Mouse (Mus musculus): ENCODE data around the gene Atg101. TPM values are rescaled to one million over a fixed set of nuclear protein-coding genes. Genes with fewer than 3 reads are reported as not detected.

Gene Atg101
- polyA plus RNA-seq, 1 experiment from 2014 or later, result 84.3 TPM

DNA sequence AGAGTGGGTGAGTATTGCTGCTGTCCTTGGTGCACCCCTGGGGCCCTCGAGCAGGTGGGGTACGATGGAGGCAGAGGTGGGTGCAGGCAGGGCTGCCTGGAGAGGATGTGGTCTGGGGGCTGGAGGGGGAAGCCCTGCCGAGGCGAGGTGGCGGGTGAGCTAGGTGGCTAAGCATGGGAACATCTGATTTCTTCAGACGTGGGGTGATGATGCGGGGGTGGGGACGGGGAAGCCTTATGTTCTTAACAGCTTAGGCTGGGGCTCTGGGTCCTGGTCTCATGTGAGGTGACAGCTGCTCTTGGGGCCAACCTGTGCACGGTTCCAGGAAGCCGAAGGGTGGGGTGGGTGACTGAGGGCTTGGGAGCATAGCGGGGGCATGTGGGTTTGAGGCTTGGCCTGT is 25.7 kb upstream of the Atg101 start:
- Histone ChIP-seq H3K4me2 (no peak overlapping the region), H3K9ac (no peak overlapping the region), H3K9me3 (no peaks in the 10 kb centered on the region), H3K4me1 (peaks cover 9% of the 10 kb centered on the region; the same call in 1 of the 2 replicates), H3K4me3 (no peak overlapping the region), H3K36me3 (replicated peaks) (no peaks in the 10 kb centered on the region), H3K27ac (no peak overlapping the region), H3K27me3 (replicated peaks) (no peaks in the 10 kb centered on the region)
- 88% methylated on average over 11 of the region's 11 CpGs for WGBS
- ATAC-seq (replicated peaks), result no peak

DNA sequence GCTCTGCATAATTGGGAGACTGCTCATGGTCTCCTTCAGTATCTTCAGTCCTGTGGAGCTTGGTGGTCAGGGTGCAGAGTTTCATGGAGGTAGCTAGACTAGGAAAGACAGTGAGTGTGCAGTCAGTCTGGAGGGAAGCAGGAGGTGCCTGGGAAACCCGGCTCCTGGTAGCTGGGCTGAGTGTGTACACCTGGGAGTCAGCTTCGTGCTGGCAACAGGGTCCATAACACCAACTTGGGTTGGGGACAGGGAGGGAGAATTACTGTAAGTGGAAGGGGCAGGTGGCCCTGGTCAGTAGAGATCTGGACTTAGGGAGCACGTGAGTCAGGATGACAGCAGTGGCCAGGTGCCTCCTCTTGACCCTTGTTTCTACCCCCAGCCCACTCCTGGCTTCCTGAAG is 24.1 kb upstream of the Atg101 start:
- ATAC-seq (replicated peaks), result no peak
- H3K4me2 ChIP-seq, result no peak overlapping the region
- no peaks in the 10 kb centered on the region for H3K9me3 ChIP-seq
- no peak overlapping the region for H3K27ac ChIP-seq
- no peak overlapping the region for H3K4me3 ChIP-seq
- 85% methylated on average over 3 of the region's 3 CpGs for WGBS
- no peaks in the 10 kb centered on the region for H3K27me3 ChIP-seq (replicated peaks)
- H3K4me1 ChIP-seq, result peaks cover 1% of the 10 kb centered on the region; the same call in 1 of the 2 replicates
- no peak overlapping the region for H3K9ac ChIP-seq
- H3K36me3 ChIP-seq (replicated peaks), result no peaks in the 10 kb centered on the region

DNA sequence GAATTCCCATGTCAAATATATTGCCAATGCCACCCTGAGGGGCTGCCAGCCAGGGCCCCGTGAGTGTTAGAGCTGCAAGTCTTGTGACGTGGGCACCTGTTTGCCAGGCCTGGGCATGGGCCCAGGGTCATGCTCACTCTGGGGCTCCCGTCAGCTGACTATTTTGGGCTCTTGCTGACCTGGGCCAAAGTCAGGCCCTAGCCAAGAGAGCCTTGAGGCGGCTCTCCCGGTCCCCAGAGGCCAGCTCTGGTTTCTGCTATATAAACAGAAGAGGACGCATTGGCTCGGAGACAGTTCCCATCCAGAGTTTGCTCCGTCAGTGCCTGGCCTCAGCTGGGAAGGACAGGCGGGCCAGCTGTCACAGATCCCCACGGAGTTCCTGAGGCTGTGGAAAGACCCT is 23.7 kb upstream of the Atg101 start:
- Histone ChIP-seq H3K4me3 (no peak overlapping the region), H3K36me3 (replicated peaks) (no peaks in the 10 kb centered on the region), H3K27me3 (replicated peaks) (peaks cover 2% of the 10 kb centered on the region), H3K4me2 (no peak overlapping the region), H3K9ac (no peak overlapping the region), H3K9me3 (no peaks in the 10 kb centered on the region), H3K27ac (no peak overlapping the region), H3K4me1 (no peaks in the 10 kb centered on the region)
- no peak for ATAC-seq (replicated peaks)
- 52% methylated on average over 10 of the region's 10 CpGs for WGBS

DNA sequence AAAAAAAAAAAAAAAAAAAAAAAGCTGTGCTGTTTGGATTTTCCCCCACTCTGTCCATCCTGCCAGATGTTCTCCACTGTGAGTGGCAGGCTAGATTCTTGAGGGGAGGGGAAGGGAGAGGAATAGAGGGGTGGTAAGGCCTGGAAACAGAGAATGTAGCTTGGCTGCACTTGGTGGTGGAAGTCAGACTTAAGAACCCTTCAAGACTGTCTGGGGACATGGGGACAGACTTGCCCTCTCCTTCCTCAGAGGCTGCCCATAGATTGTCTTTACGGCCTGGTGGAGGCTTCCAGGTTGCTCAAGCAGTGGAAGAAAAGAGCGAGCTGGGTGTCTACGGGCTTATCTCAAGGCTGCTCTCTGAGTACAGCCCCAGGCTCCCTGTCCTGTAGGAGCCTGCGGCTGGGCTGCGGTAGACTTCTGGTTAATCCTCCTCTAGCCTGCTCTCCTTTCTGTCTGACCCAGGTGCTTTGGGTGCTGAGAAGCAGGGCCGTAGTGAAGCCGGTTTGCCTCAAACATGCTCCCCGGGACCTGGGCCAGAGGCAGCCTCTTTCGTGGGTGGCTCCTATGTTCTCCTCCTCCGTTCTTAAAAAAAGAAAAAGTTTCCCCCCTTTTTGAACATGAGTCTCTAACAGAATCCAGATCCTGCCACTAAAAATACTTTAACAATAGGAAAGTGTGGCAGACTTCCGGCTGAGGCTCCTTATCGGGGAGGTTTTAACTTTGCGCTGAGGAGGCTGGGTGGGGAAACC is 23.0 kb upstream of the Atg101 start:
- Histone ChIP-seq H3K4me1 (peaks cover 6% of the 10 kb centered on the region), H3K9me3 (no peaks in the 10 kb centered on the region), H3K36me3 (replicated peaks) (no peaks in the 10 kb centered on the region), H3K27ac (no peak overlapping the region), H3K9ac (no peak overlapping the region), H3K27me3 (replicated peaks) (peaks cover 9% of the 10 kb centered on the region), H3K4me3 (no peak overlapping the region), H3K4me2 (no peak overlapping the region)
- WGBS, result 67% methylated on average over 13 of the region's 13 CpGs
- ATAC-seq (replicated peaks), result no peak

DNA sequence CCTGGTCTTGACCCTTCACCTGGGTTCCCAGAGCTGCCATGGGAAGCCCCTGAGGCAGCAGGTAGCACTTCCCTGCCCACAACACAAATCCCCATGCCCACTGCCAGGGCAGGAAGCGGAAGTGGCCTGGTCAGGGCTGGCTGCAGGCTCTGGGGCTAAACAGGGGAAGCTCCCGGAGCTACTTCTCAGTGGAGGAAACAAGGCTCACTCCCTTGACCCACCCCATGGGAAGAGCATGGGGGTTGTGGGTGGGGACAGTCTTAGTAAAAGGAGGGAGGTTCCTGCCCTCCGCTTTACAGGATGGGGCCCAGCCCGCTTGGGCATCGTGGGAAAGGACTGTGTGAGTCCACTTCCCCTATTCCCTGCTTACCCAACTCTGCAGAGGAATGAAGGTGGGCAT is 21.6 kb upstream of the Atg101 start:
- Histone ChIP-seq H3K36me3 (replicated peaks) (no peaks in the 10 kb centered on the region), H3K4me3 (no peak overlapping the region), H3K27ac (no peak overlapping the region), H3K4me1 (peaks cover 15% of the 10 kb centered on the region), H3K9ac (no peak overlapping the region), H3K4me2 (no peak overlapping the region), H3K27me3 (replicated peaks) (peaks cover 22% of the 10 kb centered on the region), H3K9me3 (no peaks in the 10 kb centered on the region)
- no peak for ATAC-seq (replicated peaks)
- 81% methylated on average over 5 of the region's 5 CpGs for WGBS

DNA sequence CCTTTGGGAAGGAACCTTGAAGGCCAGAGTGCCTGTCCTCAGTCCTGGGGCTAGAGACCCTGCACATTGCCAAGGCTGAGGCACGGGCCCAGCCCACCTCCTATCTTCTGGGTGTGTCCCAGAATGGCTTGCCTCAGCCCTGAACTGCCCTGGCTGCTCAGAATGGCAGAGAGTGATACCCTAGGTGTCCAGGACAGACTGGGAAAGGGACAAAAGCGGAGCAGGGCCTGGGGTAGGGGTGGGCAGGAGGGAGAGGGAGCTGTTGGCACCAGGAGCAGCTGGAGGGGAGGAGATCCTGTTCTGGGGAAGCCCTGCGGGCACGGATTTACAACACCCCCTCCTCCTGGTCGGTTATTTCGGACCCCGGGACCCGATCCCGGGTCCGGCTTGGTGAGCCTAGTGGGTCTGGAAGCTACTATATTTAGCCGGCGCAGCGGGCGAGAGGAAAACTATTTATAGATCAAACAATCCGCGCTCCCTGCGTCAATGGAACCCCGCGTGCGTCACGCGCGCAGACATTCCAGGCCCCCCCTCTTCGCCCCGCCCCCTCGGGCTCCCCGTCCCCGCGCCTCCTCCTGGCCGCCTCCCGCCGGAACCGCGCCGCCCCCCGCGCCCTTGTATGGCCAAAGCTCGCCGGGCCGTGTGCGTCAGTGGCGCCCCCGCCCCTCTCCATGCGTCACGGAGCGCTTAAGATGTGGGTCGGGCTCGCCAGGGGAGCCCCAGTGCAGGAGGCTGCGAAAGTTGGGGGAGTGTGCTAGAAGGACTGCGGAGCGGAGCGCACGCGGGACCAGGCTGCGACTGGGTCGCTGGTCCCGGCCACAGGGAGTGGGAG is 17.7 kb upstream of the Atg101 start:
- H3K27ac ChIP-seq, result no peak overlapping the region
- no peaks in the 10 kb centered on the region for H3K36me3 ChIP-seq (replicated peaks)
- peaks cover 29% of the 10 kb centered on the region for H3K27me3 ChIP-seq (replicated peaks)
- H3K9me3 ChIP-seq, result no peaks in the 10 kb centered on the region
- peak overlapping the region; percentile 90 for H3K4me2 ChIP-seq
- WGBS, result 1% methylated on average over 46 of the region's 57 CpGs
- peak overlapping the region; percentile 41 for H3K9ac ChIP-seq
- peak overlapping the region; percentile 47 for H3K4me3 ChIP-seq
- ATAC-seq (replicated peaks), result peak; percentile 82
- H3K4me1 ChIP-seq, result peaks cover 15% of the 10 kb centered on the region

DNA sequence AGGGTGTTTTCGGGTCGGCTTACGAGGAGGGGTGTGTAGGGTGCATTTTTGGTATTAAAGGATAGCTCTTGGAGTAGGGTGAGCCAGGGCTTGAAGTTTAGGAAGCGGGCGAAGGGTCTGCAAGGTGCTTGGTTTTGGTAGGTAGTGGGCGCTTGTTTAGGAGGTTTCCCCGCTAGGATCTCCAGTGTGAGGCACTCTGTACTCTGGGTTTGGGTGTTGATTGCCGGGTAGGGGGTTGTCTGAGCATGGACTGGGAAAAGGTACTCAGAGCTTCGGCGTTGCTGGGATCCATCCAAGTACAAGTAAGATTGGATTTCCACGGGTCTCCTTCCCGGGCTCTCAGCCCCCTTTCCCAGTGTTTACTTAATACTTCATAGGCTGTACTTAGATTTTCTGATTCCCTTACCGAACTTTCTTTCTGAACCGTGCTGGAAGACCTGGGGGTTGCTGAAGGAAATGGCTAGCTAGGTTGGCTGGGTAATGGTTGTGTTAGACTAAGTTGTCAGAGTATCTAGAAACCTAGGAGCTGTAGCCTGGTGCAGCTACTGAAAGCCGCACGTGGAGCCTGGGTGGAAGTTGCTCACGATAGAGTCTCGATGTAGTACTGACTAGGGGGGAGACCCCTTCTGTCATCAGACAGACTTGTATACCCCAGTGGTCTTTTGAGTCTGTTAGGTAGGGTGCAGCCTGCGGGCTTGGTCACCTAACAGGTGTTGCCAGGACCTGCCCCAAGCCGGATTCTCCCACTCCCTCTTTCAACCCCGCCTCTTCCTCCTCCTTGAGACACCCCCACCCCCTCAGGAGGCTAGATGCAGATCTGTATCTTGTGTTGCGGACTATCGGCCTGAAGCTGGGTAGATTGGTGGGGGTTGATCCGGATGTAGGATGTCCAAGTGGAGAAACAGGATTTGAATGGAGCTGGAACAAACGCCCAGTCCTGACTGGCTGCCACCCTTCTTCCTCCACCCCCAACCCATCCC is 16.7 kb upstream of the Atg101 start:
- 6% methylated on average over 25 of the region's 25 CpGs for WGBS
- peaks cover 15% of the 10 kb centered on the region for H3K4me1 ChIP-seq
- no peak; the same call in 1 of the 2 replicates for ATAC-seq (replicated peaks)
- no peaks in the 10 kb centered on the region for H3K36me3 ChIP-seq (replicated peaks)
- peak overlapping the region; percentile 19; the same call in 1 of the 2 replicates for H3K9ac ChIP-seq
- H3K4me2 ChIP-seq, result peak overlapping the region; percentile 90
- no peak overlapping the region for H3K27ac ChIP-seq
- no peaks in the 10 kb centered on the region for H3K9me3 ChIP-seq
- peak overlapping the region; percentile 47 for H3K4me3 ChIP-seq
- peaks cover 29% of the 10 kb centered on the region for H3K27me3 ChIP-seq (replicated peaks)

DNA sequence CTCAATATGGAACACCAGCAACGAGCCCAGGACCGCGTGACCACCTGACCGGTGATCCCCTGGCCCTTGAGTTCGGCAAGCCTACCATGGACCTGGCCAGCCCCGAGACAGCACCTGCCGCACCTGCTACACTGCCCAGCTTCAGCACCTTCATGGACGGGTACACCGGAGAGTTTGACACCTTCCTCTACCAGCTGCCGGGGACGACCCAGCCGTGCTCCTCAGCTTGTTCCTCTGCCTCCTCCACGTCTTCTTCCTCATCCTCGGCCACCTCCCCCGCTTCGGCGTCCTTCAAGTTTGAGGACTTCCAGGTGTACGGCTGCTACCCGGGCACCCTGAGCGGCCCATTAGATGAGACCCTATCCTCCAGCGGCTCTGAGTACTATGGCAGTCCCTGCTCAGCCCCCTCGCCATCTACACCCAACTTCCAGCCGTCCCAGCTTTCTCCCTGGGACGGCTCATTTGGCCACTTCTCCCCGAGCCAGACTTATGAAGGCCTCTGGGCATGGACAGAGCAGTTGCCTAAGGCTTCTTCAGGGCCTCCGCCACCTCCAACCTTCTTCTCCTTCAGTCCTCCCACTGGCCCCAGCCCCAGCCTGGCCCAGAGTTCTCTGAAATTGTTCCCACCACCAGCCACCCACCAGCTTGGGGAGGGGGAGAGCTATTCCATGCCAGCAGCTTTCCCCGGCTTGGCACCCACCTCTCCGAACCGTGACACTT is 13.8 kb upstream of the Atg101 start:
- peaks cover 15% of the 10 kb centered on the region for H3K4me1 ChIP-seq
- no peak overlapping the region for H3K9ac ChIP-seq
- peaks cover 29% of the 10 kb centered on the region for H3K27me3 ChIP-seq (replicated peaks)
- H3K9me3 ChIP-seq, result no peaks in the 10 kb centered on the region
- H3K27ac ChIP-seq, result no peak overlapping the region
- ATAC-seq (replicated peaks), result no peak
- H3K4me3 ChIP-seq, result no peak overlapping the region
- 91% methylated on average over 29 of the region's 29 CpGs for WGBS
- no peak overlapping the region for H3K4me2 ChIP-seq
- H3K36me3 ChIP-seq (replicated peaks), result peaks cover 6% of the 10 kb centered on the region; the same call in 1 of the 2 replicates

DNA sequence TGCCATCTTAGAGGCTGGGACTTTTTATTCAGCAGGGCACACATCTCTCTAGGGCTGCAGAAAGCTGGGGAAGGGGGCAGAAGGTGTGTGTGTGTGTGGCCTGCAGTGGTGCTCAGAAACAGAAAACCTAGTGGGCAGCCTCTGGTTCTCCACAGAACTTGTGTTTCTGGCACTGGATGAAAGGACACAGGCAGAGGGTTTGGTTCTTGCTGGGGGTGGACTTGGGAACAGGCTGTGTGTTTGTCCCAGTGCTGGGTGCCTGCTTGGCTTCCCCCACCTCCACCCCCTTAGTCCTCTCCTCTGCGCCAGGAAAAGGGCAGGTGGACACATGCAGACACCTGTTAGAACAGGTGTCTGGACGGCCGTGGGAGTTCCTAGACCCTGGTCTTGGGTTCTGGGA is 13.0 kb upstream of the Atg101 start:
- Histone ChIP-seq H3K27me3 (replicated peaks) (peaks cover 20% of the 10 kb centered on the region), H3K36me3 (replicated peaks) (peaks cover 6% of the 10 kb centered on the region; the same call in 1 of the 2 replicates), H3K9me3 (no peaks in the 10 kb centered on the region), H3K9ac (no peak overlapping the region), H3K27ac (no peak overlapping the region), H3K4me3 (no peak overlapping the region), H3K4me2 (no peak overlapping the region), H3K4me1 (peaks cover 9% of the 10 kb centered on the region)
- 84% methylated on average over 3 of the region's 3 CpGs for WGBS
- no peak for ATAC-seq (replicated peaks)

DNA sequence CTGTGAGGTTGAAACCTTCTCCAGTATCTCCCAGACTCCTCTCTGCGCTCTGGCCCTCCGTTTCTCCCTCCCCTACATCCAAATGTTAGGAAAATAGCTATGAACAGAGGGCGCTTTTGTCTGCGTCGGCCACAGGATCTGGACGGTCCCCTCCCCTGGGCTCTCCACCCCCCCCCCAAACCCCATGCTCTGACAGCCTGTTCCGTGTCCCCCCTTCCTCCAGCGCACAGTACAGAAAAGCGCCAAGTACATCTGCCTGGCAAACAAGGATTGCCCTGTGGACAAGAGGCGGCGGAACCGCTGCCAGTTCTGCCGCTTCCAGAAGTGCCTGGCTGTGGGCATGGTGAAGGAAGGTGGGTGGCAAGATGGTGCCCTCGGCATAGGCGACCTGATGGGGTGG is 12.6 kb upstream of the Atg101 start:
- peaks cover 6% of the 10 kb centered on the region for H3K4me1 ChIP-seq
- WGBS, result 84% methylated on average over 15 of the region's 15 CpGs
- ATAC-seq (replicated peaks), result no peak
- no peak overlapping the region for H3K4me2 ChIP-seq
- H3K27me3 ChIP-seq (replicated peaks), result peaks cover 16% of the 10 kb centered on the region
- H3K36me3 ChIP-seq (replicated peaks), result peaks cover 6% of the 10 kb centered on the region; the same call in 1 of the 2 replicates
- no peak overlapping the region for H3K9ac ChIP-seq
- H3K4me3 ChIP-seq, result no peak overlapping the region
- no peak overlapping the region for H3K27ac ChIP-seq
- no peaks in the 10 kb centered on the region for H3K9me3 ChIP-seq

DNA sequence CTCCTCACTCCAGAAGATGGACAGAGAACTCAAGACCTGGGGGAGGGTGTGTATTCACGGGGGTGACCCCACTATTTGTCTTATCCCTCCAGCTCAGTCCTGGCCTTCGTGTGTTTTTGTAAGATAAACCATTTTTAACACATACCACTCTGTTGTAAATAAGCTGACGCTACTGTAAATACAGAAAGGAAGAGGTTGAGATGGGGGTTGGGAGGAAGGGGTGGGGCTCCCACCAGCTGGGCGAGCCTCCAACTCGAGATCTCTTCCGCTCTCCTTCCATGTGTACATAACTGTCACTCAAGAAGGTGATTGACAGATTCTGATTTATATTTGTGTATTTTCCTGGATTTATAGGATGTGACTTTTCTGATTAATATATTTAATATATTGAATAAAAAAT is 9.7 kb upstream of the Atg101 start:
- H3K27ac ChIP-seq, result no peak overlapping the region
- H3K9ac ChIP-seq, result no peak overlapping the region
- H3K4me3 ChIP-seq, result no peak overlapping the region
- no peaks in the 10 kb centered on the region for H3K9me3 ChIP-seq
- peaks cover 6% of the 10 kb centered on the region; the same call in 1 of the 2 replicates for H3K36me3 ChIP-seq (replicated peaks)
- H3K27me3 ChIP-seq (replicated peaks), result no peaks in the 10 kb centered on the region
- 0 out of 2 replicates have a peak, but pooled peaks cover 3% of the 10 kb centered on the region for H3K4me1 ChIP-seq
- WGBS, result 84% methylated on average over 6 of the region's 6 CpGs
- no peak overlapping the region for H3K4me2 ChIP-seq
- ATAC-seq (replicated peaks), result no peak
